Mouse (Mus musculus): ENCODE data around the gene Creb5. TPM values are rescaled to one million over a fixed set of nuclear protein-coding genes. Genes with fewer than 3 reads are reported as not detected.

The Creb5 gene
- total RNA-seq, 1 experiment: 1.1 TPM

- in situ Hi-C loops (cut with MboI; ENCODE audit: low sequenced_read_pairs in 2 of 2, unreplicated experiment in 2 of 2): no loop called here
- Histone ChIP-seq H3K9me3 (ENCODE audit: control insufficient read depth, insufficient read depth, low read depth, low read length) (no peaks in the 10 kb centered on the region), H3K4me3 (ENCODE audit: insufficient read depth in 1 of 2, low read depth in 1 of 2, low read length in 2 of 2, poor library complexity in 1 of 2, severe bottlenecking in 1 of 2) (no peak overlapping the region), H3K27ac (ENCODE audit: insufficient read depth, low read depth, low read length, poor library complexity, severe bottlenecking) (no peak overlapping the region), H3K36me3 (ENCODE audit: control insufficient read depth, insufficient read depth, low read length, poor library complexity, severe bottlenecking) (no peaks in the 10 kb centered on the region), H3K9ac (ENCODE audit: insufficient read depth, low read depth, low read length, poor library complexity, severe bottlenecking) (no peak overlapping the region), H3K4me1 (ENCODE audit: control insufficient read depth in 2 of 2, insufficient read depth in 2 of 2, low read length in 2 of 2, poor library complexity in 1 of 2) (no peaks in the 10 kb centered on the region)
- no peak for TF ChIP-seq HCFC1 (IDR thresholded peaks at IDR 0.05; ENCODE audit: borderline replicate concordance, insufficient read depth, low read length)
- TF ChIP-seq ZNF384 (IDR thresholded peaks at IDR 0.05; ENCODE audit: low read depth, low read length): no peak
- TF ChIP-seq MAFK (IDR thresholded peaks at IDR 0.05; ENCODE audit: insufficient read depth, low read depth, low read length): no peak
- TF ChIP-seq CHD2 (IDR thresholded peaks at IDR 0.05; ENCODE audit: low read depth, low read length): no peak
- TF ChIP-seq ZC3H11A (IDR thresholded peaks at IDR 0.05; ENCODE audit: borderline replicate concordance, low read depth, low read length): no peak
- DNase-seq (ENCODE audit: low read depth, low spot score): no peak
These were observed 174.0 kb downstream of the Creb5 start for GRCm38 (mm10) chr6:53461056-53461455.

GRCm38 (mm10) chr6:53461775-53462770, 175.0 kb downstream of the Creb5 start:
- Histone ChIP-seq H3K9me3 (ENCODE audit: control insufficient read depth, insufficient read depth, low read depth, low read length) (no peaks in the 10 kb centered on the region), H3K36me3 (ENCODE audit: control insufficient read depth, insufficient read depth, low read length, poor library complexity, severe bottlenecking) (no peaks in the 10 kb centered on the region), H3K4me3 (ENCODE audit: insufficient read depth in 1 of 2, low read depth in 1 of 2, low read length in 2 of 2, poor library complexity in 1 of 2, severe bottlenecking in 1 of 2) (no peak overlapping the region), H3K4me1 (ENCODE audit: control insufficient read depth in 2 of 2, insufficient read depth in 2 of 2, low read length in 2 of 2, poor library complexity in 1 of 2) (no peaks in the 10 kb centered on the region), H3K27ac (ENCODE audit: insufficient read depth, low read depth, low read length, poor library complexity, severe bottlenecking) (no peak overlapping the region), H3K9ac (ENCODE audit: insufficient read depth, low read depth, low read length, poor library complexity, severe bottlenecking) (no peak overlapping the region)
- TF ChIP-seq HCFC1 (IDR thresholded peaks at IDR 0.05; ENCODE audit: borderline replicate concordance, insufficient read depth, low read length): no peak
- TF ChIP-seq MAFK (IDR thresholded peaks at IDR 0.05; ENCODE audit: insufficient read depth, low read depth, low read length): no peak
- no peak for TF ChIP-seq CHD2 (IDR thresholded peaks at IDR 0.05; ENCODE audit: low read depth, low read length)
- TF ChIP-seq ZC3H11A (IDR thresholded peaks at IDR 0.05; ENCODE audit: borderline replicate concordance, low read depth, low read length): no peak
- TF ChIP-seq ZNF384 (IDR thresholded peaks at IDR 0.05; ENCODE audit: low read depth, low read length): no peak
- DNase-seq (ENCODE audit: low read depth, low spot score): no peak
- in situ Hi-C loops (cut with MboI; ENCODE audit: low sequenced_read_pairs in 2 of 2, unreplicated experiment in 2 of 2): no loop called here

GRCm38 (mm10) chr6:53462802-53463201, 175.7 kb downstream of the Creb5 start:
- no peak overlapping the region for H3K27ac ChIP-seq (ENCODE audit: insufficient read depth, low read depth, low read length, poor library complexity, severe bottlenecking)
- no peak overlapping the region for H3K9ac ChIP-seq (ENCODE audit: insufficient read depth, low read depth, low read length, poor library complexity, severe bottlenecking)
- no peaks in the 10 kb centered on the region for H3K9me3 ChIP-seq (ENCODE audit: control insufficient read depth, insufficient read depth, low read depth, low read length)
- no peaks in the 10 kb centered on the region for H3K4me1 ChIP-seq (ENCODE audit: control insufficient read depth in 2 of 2, insufficient read depth in 2 of 2, low read length in 2 of 2, poor library complexity in 1 of 2)
- in situ Hi-C loops (cut with MboI; ENCODE audit: low sequenced_read_pairs in 2 of 2, unreplicated experiment in 2 of 2): no loop called here
- H3K4me3 ChIP-seq (ENCODE audit: insufficient read depth in 1 of 2, low read depth in 1 of 2, low read length in 2 of 2, poor library complexity in 1 of 2, severe bottlenecking in 1 of 2): no peak overlapping the region
- no peaks in the 10 kb centered on the region for H3K36me3 ChIP-seq (ENCODE audit: control insufficient read depth, insufficient read depth, low read length, poor library complexity, severe bottlenecking)
- TF ChIP-seq ZC3H11A (IDR thresholded peaks at IDR 0.05; ENCODE audit: borderline replicate concordance, low read depth, low read length) (no peak), CHD2 (IDR thresholded peaks at IDR 0.05; ENCODE audit: low read depth, low read length) (no peak), ZNF384 (IDR thresholded peaks at IDR 0.05; ENCODE audit: low read depth, low read length) (no peak), MAFK (IDR thresholded peaks at IDR 0.05; ENCODE audit: insufficient read depth, low read depth, low read length) (no peak), HCFC1 (IDR thresholded peaks at IDR 0.05; ENCODE audit: borderline replicate concordance, insufficient read depth, low read length) (no peak)
- no peak for DNase-seq (ENCODE audit: low read depth, low spot score)

- no peak overlapping the region for H3K9ac ChIP-seq (ENCODE audit: insufficient read depth, low read depth, low read length, poor library complexity, severe bottlenecking)
- H3K4me3 ChIP-seq (ENCODE audit: insufficient read depth in 1 of 2, low read depth in 1 of 2, low read length in 2 of 2, poor library complexity in 1 of 2, severe bottlenecking in 1 of 2): no peak overlapping the region
- no peak overlapping the region for H3K27ac ChIP-seq (ENCODE audit: insufficient read depth, low read depth, low read length, poor library complexity, severe bottlenecking)
- in situ Hi-C loops (cut with MboI; ENCODE audit: low sequenced_read_pairs in 2 of 2, unreplicated experiment in 2 of 2): no loop called here
- TF ChIP-seq CHD2 (IDR thresholded peaks at IDR 0.05; ENCODE audit: low read depth, low read length) (no peak), HCFC1 (IDR thresholded peaks at IDR 0.05; ENCODE audit: borderline replicate concordance, insufficient read depth, low read length) (no peak), MAFK (IDR thresholded peaks at IDR 0.05; ENCODE audit: insufficient read depth, low read depth, low read length) (no peak), ZC3H11A (IDR thresholded peaks at IDR 0.05; ENCODE audit: borderline replicate concordance, low read depth, low read length) (no peak), ZNF384 (IDR thresholded peaks at IDR 0.05; ENCODE audit: low read depth, low read length) (no peak)
- H3K9me3 ChIP-seq (ENCODE audit: control insufficient read depth, insufficient read depth, low read depth, low read length): no peaks in the 10 kb centered on the region
- H3K4me1 ChIP-seq (ENCODE audit: control insufficient read depth in 2 of 2, insufficient read depth in 2 of 2, low read length in 2 of 2, poor library complexity in 1 of 2): no peaks in the 10 kb centered on the region
- no peak for DNase-seq (ENCODE audit: low read depth, low spot score)
- H3K36me3 ChIP-seq (ENCODE audit: control insufficient read depth, insufficient read depth, low read length, poor library complexity, severe bottlenecking): no peaks in the 10 kb centered on the region
These were observed 176.3 kb downstream of the Creb5 start for GRCm38 (mm10) chr6:53463261-53463813.
